Mouse (Mus musculus) 3T3-L1 (cell line): ENCODE results near the gene Nop2.

ENCODE experiments used
- DNase-seq: peaks from one replicate; pipeline ENCODE4 v3.0.0-alpha.2; 2015; ENCODE audit warnings: low read depth, low spot score

Gene Nop2

GRCm38 (mm10) chr6:125172474-125172873, 40.8 kb downstream of the Nop2 start:
- no peak for DNase-seq

- DNase-seq, result no peak
These were observed 41.5 kb downstream of the Nop2 start for GRCm38 (mm10) chr6:125173256-125173655.

DNA sequence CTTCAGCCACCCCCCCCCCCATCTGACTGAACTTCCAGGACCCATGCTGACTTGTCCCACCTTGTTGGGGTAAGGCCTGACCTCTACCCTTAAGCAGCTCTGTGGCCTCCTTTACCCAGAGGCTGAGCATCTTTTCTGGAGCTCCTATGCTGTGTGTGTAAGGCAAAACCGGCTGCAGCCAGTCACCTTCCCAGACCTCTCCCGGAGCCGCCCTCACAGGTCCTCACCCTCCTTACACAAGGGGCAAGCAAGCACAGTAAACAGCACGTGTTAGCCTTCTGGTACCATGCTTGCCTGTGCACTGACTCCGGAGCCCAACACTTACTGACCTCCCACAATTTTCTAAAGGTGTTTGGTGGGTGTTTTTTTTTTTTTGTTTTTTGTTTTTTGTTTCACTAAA, 43.8 kb downstream of the Nop2 start:
- no peak for DNase-seq

DNA sequence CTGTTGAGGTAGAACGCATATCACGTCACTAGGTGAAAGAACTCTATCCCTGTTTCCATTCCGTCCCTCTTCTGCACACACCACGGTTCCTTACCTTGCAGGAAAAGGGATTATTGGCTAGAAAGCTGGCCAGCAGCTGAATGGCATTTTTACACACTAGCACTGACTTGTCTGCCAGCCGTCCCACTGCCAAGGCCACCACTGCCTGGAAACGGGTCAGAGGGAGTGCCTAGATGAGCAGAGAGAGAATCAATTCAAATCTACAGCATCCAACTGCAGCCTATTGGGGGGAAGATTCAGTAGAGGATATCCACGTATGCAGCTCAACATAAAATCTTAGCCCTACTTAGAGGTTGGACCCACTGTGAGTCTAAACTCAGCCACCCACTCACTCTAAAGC, 47.9 kb downstream of the Nop2 start:
- no peak for DNase-seq

- no peak for DNase-seq
These were observed 50.4 kb downstream of the Nop2 start for GRCm38 (mm10) chr6:125182133-125182532.

GRCm38 (mm10) chr6:125186203-125186602, 54.5 kb downstream of the Nop2 start:
- DNase-seq, result no peak

DNA sequence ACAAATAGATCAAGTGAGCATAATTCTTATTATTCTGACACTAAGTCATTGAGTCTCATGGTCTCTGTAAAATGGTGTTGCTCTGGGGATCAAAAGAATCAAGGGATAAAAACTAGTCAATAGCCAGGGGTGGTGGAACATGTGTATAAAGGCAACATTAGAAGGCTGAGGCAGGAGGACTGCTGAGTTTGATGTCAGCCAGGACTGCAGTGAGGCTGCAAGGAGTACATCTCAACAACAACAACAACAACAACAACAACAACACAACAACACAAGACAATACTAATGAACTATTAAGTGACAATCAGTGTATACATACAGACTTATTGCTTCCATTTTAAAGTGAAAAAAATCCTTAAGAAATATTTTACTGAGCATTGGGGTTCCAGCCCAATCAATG, 59.1 kb downstream of the Nop2 start:
- no peak for DNase-seq

DNA sequence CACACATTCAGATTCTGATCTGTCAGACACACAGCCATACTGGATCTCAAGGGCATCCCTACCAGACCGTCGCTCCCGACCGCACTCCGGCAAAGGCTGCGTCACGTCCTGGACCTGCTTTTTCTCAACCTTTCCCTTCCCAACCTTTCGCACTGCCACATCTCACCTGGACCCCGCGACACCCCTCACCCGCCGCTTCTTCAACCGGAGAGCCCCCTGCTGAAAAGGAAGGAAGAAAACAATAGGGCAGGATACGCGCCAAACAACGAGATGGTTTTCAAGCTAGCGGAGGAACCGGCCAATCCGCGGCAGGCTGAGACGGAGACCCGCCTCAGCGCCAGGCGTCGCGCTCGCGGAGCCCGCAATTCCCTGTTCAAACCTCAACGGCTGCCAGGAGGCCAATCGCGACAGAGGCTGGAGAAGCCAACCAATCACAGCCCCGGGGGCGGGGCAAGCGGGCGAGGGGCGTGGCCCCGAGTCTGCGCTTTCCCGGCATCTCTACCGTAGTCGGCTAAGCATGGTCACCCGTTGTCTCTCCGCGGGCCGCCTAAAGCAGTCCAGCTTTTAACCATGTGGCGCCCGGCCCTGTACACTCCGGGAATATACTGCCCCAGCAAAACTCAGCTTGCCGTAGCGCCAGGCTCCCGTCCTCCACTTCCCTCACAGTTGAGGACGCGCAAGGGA, 59.8 kb downstream of the Nop2 start, which contains the start of the genes Ncapd2 and Mrpl51:
Gene Ncapd2, minus strand, starts transcription at position 370 of the 684 bp plus-strand sequence.
Gene Mrpl51, plus strand, starts transcription at position 470 of the 684 bp plus-strand sequence.
- peak; percentile 98 for DNase-seq

DNA sequence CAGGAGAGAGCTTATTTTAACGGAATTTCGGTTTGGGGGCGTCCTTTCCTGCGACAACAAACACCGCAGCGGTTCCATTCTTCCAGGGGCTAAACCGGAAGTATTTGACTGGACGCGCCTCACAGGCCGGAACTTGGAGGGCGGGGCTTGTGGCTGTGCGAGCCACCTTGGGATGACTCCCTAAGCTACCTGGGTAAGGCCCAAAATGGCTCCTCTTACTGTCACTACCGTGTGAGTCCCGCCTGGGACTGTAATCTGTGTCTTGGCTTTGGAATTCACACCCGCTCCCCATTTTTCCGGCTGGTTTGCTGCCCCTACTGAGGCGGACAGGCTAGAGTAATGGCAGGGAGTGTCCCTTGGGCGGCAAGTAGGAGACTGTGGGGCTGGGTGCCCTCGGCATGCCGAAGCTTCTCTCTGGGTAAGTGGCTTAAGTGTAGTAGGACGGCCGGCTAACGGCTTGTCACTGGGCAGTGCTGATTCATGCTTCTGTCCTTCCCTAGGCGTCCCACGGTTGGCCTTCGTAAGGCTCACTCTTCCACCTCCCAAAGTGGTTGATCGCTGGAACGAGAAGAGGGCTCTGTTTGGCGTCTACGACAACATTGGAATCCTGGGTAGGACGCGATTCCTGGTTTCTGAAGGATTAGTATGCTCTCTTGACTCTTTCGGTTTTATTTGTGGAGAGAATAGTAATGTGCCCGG, 60.5 kb downstream of the Nop2 start:
- peak; percentile 96 for DNase-seq

- no peak for DNase-seq
These were observed 61.1 kb downstream of the Nop2 start for GRCm38 (mm10) chr6:125192841-125193240.

GRCm38 (mm10) chr6:125193390-125193789, 61.7 kb downstream of the Nop2 start:
- no peak for DNase-seq
